Mouse (Mus musculus): ENCODE results near the gene Adora2b. TPM values are rescaled to one million over a fixed set of nuclear protein-coding genes. Genes with fewer than 3 reads are reported as not detected.

Gene Adora2b
- total RNA-seq, 2 experiments from 2014 or later: 0.84 TPM; not detected in 1

Other genes starting within 250 kb of the Adora2b start
- gene Zswim7, start 32.4 kb downstream of the Adora2b start, total RNA-seq (2015; ENCODE audit: low replicate concordance): 3.8 TPM in 1 of 2 replicates, not detected in the other
- not detected in 2 replicates for gene Zswim7, start 32.4 kb downstream of the Adora2b start, total RNA-seq (2017; ENCODE audit: low replicate concordance)
- 0.36 TPM in 1 of 2 replicates, not detected in the other for gene Ttc19, start 32.5 kb downstream of the Adora2b start, total RNA-seq (2015; ENCODE audit: low replicate concordance)
- 2.7 and 3.4 TPM in 2 replicates for gene Ttc19, start 32.5 kb downstream of the Adora2b start, total RNA-seq (2017; ENCODE audit: low replicate concordance)
- 2.1 and 3.6 TPM in 2 replicates for gene Pigl, start 209.5 kb downstream of the Adora2b start, total RNA-seq (2015; ENCODE audit: low replicate concordance)
- 1.7 TPM in 1 of 2 replicates, not detected in the other for gene Pigl, start 209.5 kb downstream of the Adora2b start, total RNA-seq (2017; ENCODE audit: low replicate concordance)
- 222 and 243 TPM in 2 replicates for gene Ncor1, start 209.6 kb downstream of the Adora2b start, total RNA-seq (2015; ENCODE audit: low replicate concordance)
- 252 and 266 TPM in 2 replicates for gene Ncor1, start 209.6 kb downstream of the Adora2b start, total RNA-seq (2017; ENCODE audit: low replicate concordance)